Mouse (Mus musculus): ENCODE results near the gene Hdhd5. TPM values are rescaled to one million over a fixed set of nuclear protein-coding genes. Genes with fewer than 3 reads are reported as not detected.

Hdhd5 gene
- total RNA-seq, 2 experiments from 2014 or later: 4.3 to 4.7 TPM

DNA sequence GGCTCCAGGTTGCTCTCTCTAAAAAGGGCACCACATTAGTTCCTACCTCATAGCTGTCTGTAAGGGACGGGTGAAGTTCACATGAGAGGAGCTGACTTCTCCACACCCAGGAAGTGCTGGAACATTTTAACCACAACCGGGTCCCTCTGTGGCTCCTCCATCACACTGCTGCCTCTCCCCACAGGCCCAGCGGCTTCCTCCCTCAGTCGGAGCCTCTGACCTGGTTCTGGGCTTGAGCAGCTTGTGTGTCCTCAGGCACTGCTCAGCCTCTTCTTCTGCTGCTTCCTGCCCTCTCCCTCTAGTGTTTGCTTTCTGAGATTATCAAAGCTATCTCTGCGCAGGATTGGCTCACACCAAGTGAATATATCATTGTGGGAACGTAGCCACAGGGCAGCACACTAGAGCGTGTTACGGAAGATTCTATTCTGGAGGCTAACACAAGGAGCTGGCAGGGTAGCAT lies 45.0 kb downstream of the Hdhd5 start:
- peak; percentile 43 for ATAC-seq (replicated peaks; ENCODE audit: poor library complexity)

DNA sequence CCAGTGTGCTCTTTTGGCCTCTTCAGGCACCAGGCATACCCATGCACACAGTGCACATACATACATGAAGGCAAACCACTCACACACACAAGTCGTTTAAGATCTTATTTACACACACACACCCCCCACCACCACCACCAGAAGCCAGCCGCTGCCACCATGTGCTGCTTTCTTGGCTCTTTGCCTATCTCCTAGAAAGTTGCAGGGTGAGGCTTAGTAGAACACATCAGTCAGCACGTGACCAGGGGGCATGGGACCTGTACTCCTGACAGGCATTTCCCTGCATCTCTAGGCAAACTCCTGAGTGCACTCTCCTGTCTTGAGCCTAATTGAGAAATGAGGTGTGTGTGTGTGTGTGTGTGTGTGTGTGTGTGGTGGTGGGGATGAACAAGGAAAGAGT lies 46.1 kb downstream of the Hdhd5 start:
- ATAC-seq (replicated peaks; ENCODE audit: poor library complexity): peak; percentile 53

GRCm38 (mm10) chr6:120483211-120483626 lies 47.9 kb downstream of the Hdhd5 start:
- ATAC-seq (replicated peaks; ENCODE audit: poor library complexity): 0 out of 2 replicates have a peak, but pooled peaks have one; percentile 12

DNA sequence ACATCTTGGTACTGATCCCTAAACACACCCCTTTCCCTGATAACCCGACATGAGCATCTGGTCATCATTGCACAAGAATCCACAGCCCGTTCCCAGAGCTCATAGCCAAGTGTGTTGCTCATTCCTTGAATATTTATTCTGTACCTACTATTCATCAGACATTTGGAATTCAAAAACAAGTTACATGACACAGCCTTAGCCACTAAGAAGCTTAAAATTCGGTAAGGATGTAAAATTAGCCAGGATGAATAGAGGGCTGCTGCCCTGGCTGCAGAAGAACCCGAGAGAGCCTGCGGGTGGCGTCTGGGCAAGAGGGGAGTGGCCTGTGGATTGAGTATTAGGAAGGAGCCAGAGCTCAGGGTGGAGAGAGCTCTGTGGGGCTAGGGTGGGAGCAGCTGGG lies 48.4 kb downstream of the Hdhd5 start:
- no peak for ATAC-seq (replicated peaks; ENCODE audit: poor library complexity)

- ATAC-seq (replicated peaks; ENCODE audit: poor library complexity): no peak
Measured at GRCm38 (mm10) chr6:120482021-120482420, 49.1 kb downstream of the Hdhd5 start.

GRCm38 (mm10) chr6:120481538-120481937 lies 49.6 kb downstream of the Hdhd5 start:
- no peak for ATAC-seq (replicated peaks; ENCODE audit: poor library complexity)

DNA sequence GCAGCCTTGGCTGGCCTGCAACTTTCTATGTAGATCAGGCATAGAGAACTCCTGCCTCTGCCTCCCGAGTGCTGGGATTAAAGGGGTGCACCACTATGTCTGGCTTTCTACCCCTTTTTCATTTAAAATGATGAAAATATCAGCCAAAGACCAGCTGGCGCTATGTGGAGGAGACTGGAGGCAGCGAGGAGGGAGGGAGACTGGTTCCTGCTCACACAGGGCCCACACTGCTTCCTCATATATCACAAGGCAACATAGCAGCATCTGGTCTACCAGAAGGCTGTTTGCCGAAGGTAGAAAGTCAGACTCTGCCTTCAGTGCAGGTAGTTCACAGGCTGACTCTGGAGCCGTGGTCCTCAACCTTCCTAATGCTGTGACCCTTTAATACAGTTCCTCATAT lies 50.8 kb downstream of the Hdhd5 start:
- ATAC-seq (replicated peaks; ENCODE audit: poor library complexity): no peak

DNA sequence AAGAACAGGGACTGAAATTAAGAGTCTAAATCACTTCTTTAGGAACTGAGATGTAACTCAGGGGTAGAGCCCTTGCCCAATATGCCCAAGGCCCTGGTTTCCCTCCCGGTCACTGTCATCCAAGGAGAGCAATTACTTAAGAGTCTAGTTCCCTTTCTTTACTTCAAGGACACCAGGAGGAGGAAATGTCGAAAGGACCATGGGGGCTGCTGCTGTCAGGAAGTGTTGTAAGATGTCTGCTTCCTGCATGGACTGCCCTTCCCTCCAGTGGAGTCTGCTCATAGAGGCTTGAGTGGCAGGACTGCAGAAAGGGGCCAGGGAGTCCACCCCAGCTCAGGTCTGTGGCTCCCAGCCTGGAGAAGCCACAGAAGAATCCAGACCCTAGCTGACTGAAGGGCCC lies 51.8 kb downstream of the Hdhd5 start:
- peak; percentile 81 for ATAC-seq (replicated peaks; ENCODE audit: poor library complexity)

- ATAC-seq (replicated peaks; ENCODE audit: poor library complexity): no peak
Measured at GRCm38 (mm10) chr6:120475288-120475687, 55.8 kb downstream of the Hdhd5 start.

- ATAC-seq (replicated peaks; ENCODE audit: poor library complexity): peak; percentile 86
Measured at GRCm38 (mm10) chr6:120473427-120473826, 57.7 kb downstream of the Hdhd5 start.

- no peak for ATAC-seq (replicated peaks; ENCODE audit: poor library complexity)
Measured at GRCm38 (mm10) chr6:120472455-120473140, 58.5 kb downstream of the Hdhd5 start.

DNA sequence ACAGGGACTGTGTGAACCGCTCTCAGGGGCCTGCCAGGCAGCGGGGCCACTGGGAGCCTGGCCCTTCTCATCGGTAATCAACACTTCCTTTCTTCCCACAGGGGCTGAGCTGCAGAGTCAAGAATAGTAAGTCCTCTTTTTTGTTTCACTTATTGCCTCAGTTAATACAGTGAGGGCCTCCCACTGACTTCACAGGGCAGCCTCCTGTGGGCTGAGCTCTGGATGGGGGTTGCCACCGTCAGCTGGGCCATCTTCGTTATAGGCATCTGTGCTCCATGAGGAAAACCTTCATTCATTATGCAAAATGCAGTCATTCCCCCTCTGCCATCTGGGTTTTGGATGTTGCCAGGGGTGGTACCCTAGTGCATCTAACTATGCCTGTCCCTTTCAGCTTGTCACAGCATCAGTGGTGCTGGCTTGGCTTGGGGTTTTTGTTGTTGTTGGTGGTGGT lies 59.1 kb downstream of the Hdhd5 start:
- peak; percentile 30 for ATAC-seq (replicated peaks; ENCODE audit: poor library complexity)

GRCm38 (mm10) chr6:120470666-120471065 lies 60.5 kb downstream of the Hdhd5 start:
- peak; percentile 35 for ATAC-seq (replicated peaks; ENCODE audit: poor library complexity)

DNA sequence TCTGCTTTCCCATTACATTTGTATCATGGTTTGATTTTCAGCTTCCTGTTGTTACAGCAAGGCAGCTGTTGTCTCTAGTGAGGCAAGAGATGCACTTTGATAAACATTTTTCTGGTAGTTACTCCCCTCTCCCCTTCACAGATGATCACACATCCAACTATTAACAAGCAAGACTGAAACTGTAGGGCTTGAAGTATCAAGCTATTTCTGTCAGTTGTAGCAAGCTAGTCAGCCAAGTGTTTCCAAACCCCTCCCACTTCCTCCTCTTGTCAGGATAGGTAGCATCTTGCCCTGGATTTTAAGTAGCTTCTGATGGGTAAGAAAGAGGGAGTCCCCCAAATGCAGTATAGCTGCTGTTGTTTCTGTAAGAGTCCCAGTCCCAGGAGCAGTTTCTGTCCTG lies 61.3 kb downstream of the Hdhd5 start:
- no peak for ATAC-seq (replicated peaks; ENCODE audit: poor library complexity)

DNA sequence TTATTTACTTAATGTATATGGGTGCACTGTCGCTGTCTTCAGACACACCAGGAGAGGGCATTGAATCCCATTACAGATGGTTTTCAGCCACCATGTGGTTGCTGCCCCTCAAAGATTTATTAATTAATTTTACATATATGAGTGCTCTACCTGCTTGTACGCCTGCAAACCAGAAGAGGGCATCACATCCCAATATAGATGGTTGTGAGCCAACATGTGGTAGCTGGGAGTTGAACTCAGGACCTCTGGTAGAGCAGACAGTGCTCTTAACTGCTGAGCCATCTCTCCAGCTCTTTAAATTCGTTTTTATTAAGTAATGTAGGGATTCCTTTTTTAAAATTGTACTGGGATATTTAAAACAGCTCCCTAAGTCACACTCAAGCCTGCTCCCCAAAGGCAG lies 61.9 kb downstream of the Hdhd5 start:
- no peak for ATAC-seq (replicated peaks; ENCODE audit: poor library complexity)

GRCm38 (mm10) chr6:120468259-120468658 lies 62.9 kb downstream of the Hdhd5 start:
- ATAC-seq (replicated peaks; ENCODE audit: poor library complexity): no peak

- peak; percentile 58 for ATAC-seq (replicated peaks; ENCODE audit: poor library complexity)
Measured at GRCm38 (mm10) chr6:120466609-120467329, 64.3 kb downstream of the Hdhd5 start.

DNA sequence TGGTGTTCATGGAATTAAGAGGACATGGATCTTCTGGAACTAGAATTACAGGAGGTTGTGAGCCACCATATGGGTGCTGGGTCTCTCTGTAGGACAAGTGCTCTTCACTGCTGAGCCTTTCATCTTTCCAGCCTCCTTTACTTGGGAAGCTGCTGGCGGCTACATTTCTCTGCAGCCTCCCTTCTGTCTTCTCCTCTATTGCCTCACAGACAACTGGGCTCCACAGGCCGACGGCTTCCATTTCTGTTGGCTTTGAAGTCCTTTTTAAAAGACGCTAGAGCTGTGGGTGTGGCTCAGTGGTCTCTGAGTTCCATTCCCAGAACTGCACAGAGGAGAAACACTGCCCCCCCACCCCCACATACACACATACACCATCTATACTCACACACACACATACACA lies 65.7 kb downstream of the Hdhd5 start:
- no peak for ATAC-seq (replicated peaks; ENCODE audit: poor library complexity)

DNA sequence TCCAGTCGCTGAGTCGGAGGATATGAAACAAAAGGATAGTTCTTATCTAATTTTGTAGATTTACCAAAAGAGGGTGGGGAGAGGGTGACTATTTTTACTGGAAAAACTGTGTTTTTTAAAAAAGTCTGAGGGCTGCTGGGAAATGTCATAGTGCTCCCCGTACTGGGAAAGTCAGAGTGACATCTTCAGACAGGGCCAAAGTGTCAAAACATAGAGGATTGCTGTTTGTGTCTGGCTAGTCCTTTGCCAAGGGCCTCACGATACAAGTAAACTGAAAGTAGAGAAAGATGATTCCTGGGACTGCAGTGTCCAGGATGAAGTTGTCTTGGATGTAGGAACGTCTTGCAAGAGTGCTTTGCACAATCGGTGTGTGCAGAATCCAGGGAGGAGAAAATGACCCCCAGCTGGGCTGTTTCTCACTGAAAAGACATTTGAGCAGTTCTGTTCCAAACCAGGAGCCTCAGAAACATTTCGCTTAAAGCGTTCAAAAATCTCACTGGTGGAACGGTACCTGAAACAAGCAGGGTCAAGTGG lies 66.6 kb downstream of the Hdhd5 start:
- ATAC-seq (replicated peaks; ENCODE audit: poor library complexity): no peak

DNA sequence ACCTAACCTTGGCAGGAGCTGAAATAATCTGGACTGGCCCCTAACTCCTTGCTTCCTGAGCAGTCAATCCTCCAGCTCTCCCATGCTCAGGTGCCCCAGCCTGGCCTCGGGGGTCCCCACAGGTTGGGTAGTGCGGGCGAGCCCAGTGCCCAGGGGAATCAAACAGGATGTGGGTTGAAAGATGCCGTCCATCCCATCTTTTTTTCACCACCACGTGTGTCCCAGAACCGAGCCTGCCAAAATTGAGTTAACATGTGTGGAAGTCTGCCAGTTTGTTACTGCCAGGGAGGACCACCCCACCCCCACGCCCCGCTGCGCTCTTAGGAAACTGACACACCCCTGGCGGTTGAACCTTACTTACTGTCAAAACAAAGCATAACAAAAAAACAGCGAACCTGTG lies 67.2 kb downstream of the Hdhd5 start:
- ATAC-seq (replicated peaks; ENCODE audit: poor library complexity): peak; percentile 43

DNA sequence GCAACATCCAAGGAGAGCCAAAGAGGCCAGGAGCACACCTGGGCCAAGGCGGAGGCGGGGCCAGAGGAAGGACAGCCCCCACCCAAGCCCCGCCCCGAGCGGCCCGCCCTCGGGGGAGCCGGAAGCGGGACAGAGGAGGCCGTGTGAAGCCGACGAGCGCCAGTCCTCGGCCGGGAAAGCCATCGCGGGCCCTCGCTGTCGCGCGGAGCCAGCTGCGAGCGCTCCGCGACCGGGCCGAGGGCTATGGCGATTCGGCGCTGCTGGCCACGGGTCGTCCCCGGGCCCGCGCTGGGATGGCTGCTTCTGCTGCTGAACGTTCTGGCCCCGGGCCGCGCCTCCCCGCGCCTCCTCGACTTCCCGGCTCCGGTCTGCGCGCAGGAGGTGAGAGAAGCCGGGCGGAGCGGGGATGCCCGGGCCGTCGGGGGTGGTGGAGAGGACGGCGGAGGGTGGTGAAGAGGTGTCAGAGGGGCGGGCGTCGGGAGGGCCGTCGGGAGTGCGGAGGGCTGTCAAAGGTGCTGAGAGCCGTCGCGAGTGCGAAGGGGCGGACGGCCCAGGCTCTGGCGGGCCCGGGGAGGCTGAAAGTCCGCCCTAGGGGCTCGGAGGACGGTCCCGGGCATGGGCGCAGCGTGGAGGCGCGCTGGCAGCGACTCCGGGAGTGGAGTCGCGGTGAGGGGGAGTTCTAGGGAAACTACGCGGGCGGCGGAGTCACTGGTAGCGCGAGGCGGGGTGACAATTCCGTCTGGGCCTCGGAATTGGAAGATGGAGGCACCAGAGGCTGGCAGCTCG lies 67.8 kb downstream of the Hdhd5 start, which contains the start of gene Il17ra:
TSS of gene Il17ra (plus strand) at position 162 of the 786 bp plus-strand sequence.
- ATAC-seq (replicated peaks; ENCODE audit: poor library complexity): peak; percentile 50

Data from megakaryocyte progenitor cell, adult 5-6 weeks (primary cell).